ENCODE assay signal across 17 mouse cellular contexts in genomic region chr5:66575148-66575547, GRCm38 (mm10). TPM values are rescaled to one million over a fixed set of nuclear protein-coding genes. Genes with fewer than 3 reads are reported as not detected.
DNase-seq lines count a peak whose midpoint lies in the region; ATAC-seq and TF ChIP-seq lines count a peak whose summit lies in the region.
"Had no signal": no experiment of that assay in that cellular context is flagged by ENCODE, and none has a peak within 500 bp of the region (broad histone marks: within the 10 kb centered on the region; RNA-seq: fewer than 3 reads in every experiment).

No protein-coding gene starts in this region.

- no peaks in the 10 kb centered on the region for H3K36me3 ChIP-seq in forebrain, postnatal 0 days (ENCODE audit: insufficient read depth)
- no peaks in the 10 kb centered on the region for H3K36me3 ChIP-seq in forebrain, embryonic 12.5 days (replicated peaks)
- H3K36me3 ChIP-seq in hindbrain, embryonic 10.5 days: no peaks in the 10 kb centered on the region
- H3K36me3 ChIP-seq: G1E; heart, embryonic 10.5 days; midbrain, embryonic 10.5 days; neural tube, embryonic 13.5 days had no signal

- DNase-seq in forebrain, postnatal 0 days: no peak
- no peak for DNase-seq in layer of hippocampus, adult 2 months (ENCODE audit: low spot score in 2 of 2)
- no peak for DNase-seq in layer of hippocampus, adult 8-10 months (ENCODE audit: low spot score in 2 of 2)
- peak; percentile 20 to 30 for DNase-seq in cerebellum, postnatal 36 days
- peak; percentile 55 for DNase-seq in lung, postnatal 14 days
- DNase-seq in hindbrain, embryonic 10.5 days (ENCODE audit: low spot score): no peak
- DNase-seq: adrenal gland, adult 2 months; embryo, embryonic 11 days; gastrocnemius, postnatal 10 days; kidney, postnatal 36 days; liver, postnatal 0 days had no signal

- WGBS in forebrain, postnatal 0 days: 67% methylated on average over 13 of the region's 13 CpGs
- WGBS in forebrain, embryonic 12.5 days: 93% methylated on average over 13 of the region's 13 CpGs
- 85% methylated on average over 13 of the region's 13 CpGs for WGBS in hindbrain, embryonic 10.5 days

- no peaks in the 10 kb centered on the region for H3K9me3 ChIP-seq in forebrain, postnatal 0 days (ENCODE audit: low read length)
- H3K9me3 ChIP-seq in forebrain, embryonic 12.5 days: no peaks in the 10 kb centered on the region
- H3K9me3 ChIP-seq in hindbrain, embryonic 10.5 days: no peaks in the 10 kb centered on the region
- H3K9me3 ChIP-seq: heart, embryonic 10.5 days; midbrain, embryonic 10.5 days; neural tube, embryonic 13.5 days had no signal

- 0 out of 2 replicates have a peak, but pooled peaks have one; percentile 42 for ATAC-seq in forebrain, postnatal 0 days
- no peak for ATAC-seq in forebrain, embryonic 12.5 days (ENCODE audit: low FRiP score)
- ATAC-seq: hindbrain, postnatal 0 days; liver, postnatal 0 days had no signal

- H3K4me2 ChIP-seq in forebrain, postnatal 0 days (ENCODE audit: low read depth): no peak overlapping the region
- H3K4me2 ChIP-seq in forebrain, embryonic 12.5 days: no peak overlapping the region
- H3K4me2 ChIP-seq: neural tube, embryonic 13.5 days had no signal

- H3K27ac ChIP-seq in forebrain, postnatal 0 days (ENCODE audit: low read depth, low read length): peak overlapping the region; percentile 21; the same call in 1 of the 2 replicates
- H3K27ac ChIP-seq in forebrain, embryonic 12.5 days: no peak overlapping the region
- peak overlapping the region; percentile 25; the same call in 1 of the 2 replicates for H3K27ac ChIP-seq in layer of hippocampus, adult 2 months
- no peak overlapping the region; the same call in 1 of the 2 replicates for H3K27ac ChIP-seq in hindbrain, embryonic 10.5 days
- H3K27ac ChIP-seq: heart, embryonic 10.5 days; hindbrain, postnatal 0 days; midbrain, embryonic 10.5 days; neural tube, embryonic 13.5 days had no signal

- no peaks in the 10 kb centered on the region for H3K4me1 ChIP-seq in forebrain, postnatal 0 days (ENCODE audit: insufficient read depth)
- peaks cover 11% of the 10 kb centered on the region; the same call in 1 of the 2 replicates for H3K4me1 ChIP-seq in forebrain, embryonic 12.5 days
- peaks cover 30% of the 10 kb centered on the region for H3K4me1 ChIP-seq in hindbrain, embryonic 10.5 days (replicated peaks)

- H3K4me3 ChIP-seq in forebrain, postnatal 0 days (ENCODE audit: low read depth, low read length): no peak overlapping the region
- H3K4me3 ChIP-seq in forebrain, embryonic 12.5 days (replicated peaks): no peak overlapping the region
- H3K4me3 ChIP-seq in layer of hippocampus, adult 2 months: no peak overlapping the region
- H3K4me3 ChIP-seq in hindbrain, embryonic 10.5 days: no peak overlapping the region
- H3K4me3 ChIP-seq: heart, embryonic 10.5 days; midbrain, embryonic 10.5 days; neural tube, embryonic 13.5 days had no signal

- TF ChIP-seq CTCF in forebrain, postnatal 0 days (IDR thresholded peaks at IDR 0.05; ENCODE audit: low read depth): no peak
- peak; percentile 35 for TF ChIP-seq CTCF in layer of hippocampus, adult 2 months (conservative IDR thresholded peaks at IDR 0.05)

- H3K27me3 ChIP-seq in forebrain, postnatal 0 days (ENCODE audit: insufficient read depth, low read length): no peaks in the 10 kb centered on the region
- H3K27me3 ChIP-seq in forebrain, embryonic 12.5 days: no peaks in the 10 kb centered on the region
- H3K27me3 ChIP-seq in hindbrain, embryonic 10.5 days (ENCODE audit: insufficient read depth, poor library complexity, severe bottlenecking): no peaks in the 10 kb centered on the region
- H3K27me3 ChIP-seq: neural tube, embryonic 13.5 days had no signal

- H3K9ac ChIP-seq in forebrain, postnatal 0 days: no peak overlapping the region
- no peak overlapping the region for H3K9ac ChIP-seq in forebrain, embryonic 12.5 days
- H3K9ac ChIP-seq: liver, postnatal 0 days; neural tube, embryonic 13.5 days had no signal

RNA-seq across cellular contexts. Expression of gene Apbb2, which starts 43.4 kb away (rescaled TPM):
- 54.5 and 64.6 TPM in 2 replicates for total RNA-seq in forebrain, postnatal 0 days (2014; rRNA removed)
- polyA plus RNA-seq in forebrain, postnatal 0 days (2015; fragmentation: Nextera tagmentation; extraction: Ambion mirVana): 56.2 and 77.2 TPM in 2 replicates
- polyA plus RNA-seq in forebrain, embryonic 12.5 days (2016; fragmentation: Nextera tagmentation; extraction: Ambion mirVana): 53.4 and 56.5 TPM in 2 replicates
- 10 to 100 TPM; 54.5 to 58.6 TPM for total RNA-seq in layer of hippocampus, adult 2 months (2021)
- total RNA-seq in layer of hippocampus, adult 8-10 months (2022): 10 to 100 TPM; 51.9 to 69.8 (median 57.1) TPM
- polyA plus RNA-seq in hindbrain, embryonic 10.5 days (2016; fragmentation: Nextera tagmentation; extraction: Ambion mirVana): 28.2 and 44.4 TPM in 2 replicates
- polyA plus RNA-seq: G1E had no signal

Comparison
In these comparisons a context has a peak if more than half of its experiments do, and no peak if none do; other contexts are left out.
1. H3K27ac ChIP-seq: peak in forebrain, postnatal 0 days (single experiment) and layer of hippocampus, adult 2 months (single experiment); none in forebrain, embryonic 12.5 days (single experiment) and hindbrain, embryonic 10.5 days (single experiment).
2. DNase-seq: peak in cerebellum, postnatal 36 days (2 of 2) and lung, postnatal 14 days (single experiment); none in forebrain, postnatal 0 days (single experiment), layer of hippocampus, adult 2 months (0 of 2), layer of hippocampus, adult 8-10 months (0 of 2) and hindbrain, embryonic 10.5 days (single experiment).